Mouse (Mus musculus): ENCODE measurements around the gene Copz2. TPM values are rescaled to one million over a fixed set of nuclear protein-coding genes. Genes with fewer than 3 reads are reported as not detected.
A peak's percentile ranks its signal among the peaks of the same experiment; 100 is the strongest.

Copz2 gene
- total and polyA plus RNA-seq, 2 experiments, result 20.7 to 43.5 TPM

DNA sequence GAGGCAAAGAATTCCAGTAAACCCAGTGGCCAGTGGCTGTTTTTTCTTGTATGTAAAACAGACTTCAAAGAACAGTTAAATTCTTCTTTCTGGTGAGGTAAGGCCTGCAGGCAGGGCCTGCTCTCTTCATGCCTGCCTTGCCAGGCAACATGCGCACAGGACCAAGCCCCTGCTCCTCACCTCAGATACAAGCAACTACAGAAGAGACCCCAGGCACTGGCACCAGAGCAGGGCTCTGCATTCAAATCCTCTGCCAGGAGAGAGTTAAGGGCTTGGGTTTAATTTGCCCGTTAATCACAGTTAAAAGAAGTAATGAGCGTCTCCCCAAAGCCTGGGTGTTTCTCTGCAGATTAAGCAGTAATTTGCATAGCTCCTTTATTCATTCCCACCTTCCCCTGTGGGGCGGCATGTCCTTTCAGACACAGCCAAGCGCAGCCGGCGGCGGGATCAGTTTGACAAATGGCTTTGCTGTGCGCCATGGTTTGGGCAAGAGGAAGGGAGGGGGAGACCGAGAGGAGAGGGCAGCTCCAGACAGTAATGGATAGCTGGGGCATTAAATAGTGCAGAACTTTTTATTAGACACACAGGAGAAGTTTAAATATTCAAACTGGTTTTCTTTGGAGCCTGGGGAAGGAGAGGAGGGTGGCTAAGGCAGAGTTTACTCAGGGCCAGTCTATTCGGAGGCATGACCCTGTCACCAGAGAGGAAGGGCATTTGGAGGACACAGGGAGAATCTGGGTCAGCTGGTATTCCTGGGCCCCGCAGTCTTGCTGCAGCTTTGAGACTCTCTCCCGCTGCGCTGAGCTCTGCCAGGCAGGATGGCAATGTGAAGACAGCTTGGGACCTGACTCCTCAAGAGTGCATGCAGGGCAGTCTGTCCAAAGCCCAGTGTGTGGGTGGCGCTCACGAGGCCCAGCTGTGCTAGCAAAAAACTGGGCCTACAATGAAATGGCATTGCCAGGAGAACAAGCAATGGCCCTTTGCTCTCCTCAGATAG, 53.3 kb downstream of the Copz2 start:
- WGBS, result 71% methylated on average over 16 of the region's 16 CpGs

DNA sequence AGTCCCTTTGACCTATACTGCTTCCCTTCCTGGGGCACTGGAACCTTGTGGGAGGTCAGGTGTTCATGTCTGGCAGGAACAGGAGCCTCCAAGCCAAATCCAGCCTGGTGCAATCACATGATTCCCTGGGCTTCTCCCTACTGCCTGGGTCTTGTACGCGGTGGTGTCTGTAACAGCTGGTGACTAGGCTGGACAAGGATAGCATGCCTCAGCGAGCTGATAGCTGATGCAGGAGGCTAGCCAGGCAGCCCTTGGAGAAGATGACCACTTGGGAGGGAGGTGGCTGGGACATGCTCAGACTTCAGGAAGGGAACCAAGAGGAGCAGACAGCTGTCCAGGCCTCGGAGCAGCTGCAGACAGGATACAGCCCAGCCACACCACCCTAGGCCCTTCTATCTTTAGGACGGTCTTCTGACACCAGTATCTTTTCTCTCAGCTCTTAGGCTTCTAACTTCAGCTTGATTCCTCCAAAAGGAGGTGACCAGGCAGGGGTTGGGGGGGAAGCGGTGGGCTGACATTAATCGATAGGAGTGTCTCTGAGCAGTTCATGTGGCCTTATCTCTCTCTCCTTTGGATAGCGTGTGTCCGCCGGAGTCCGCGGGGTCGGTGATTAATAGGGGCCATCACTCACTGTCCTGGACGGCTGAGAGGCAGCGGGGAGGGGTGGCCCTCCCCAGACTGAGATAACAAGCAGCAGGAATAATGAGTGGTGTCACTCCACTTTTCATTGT, 56.9 kb downstream of the Copz2 start:
- DNase-seq (ENCODE audit: extremely low read depth, low read depth, low spot score), result peak; percentile 57
- Histone ChIP-seq H3K4me3 (ENCODE audit: insufficient read depth, low read depth, low read length) (no peak overlapping the region), H3K27me3 (ENCODE audit: control insufficient read depth, insufficient read depth, low read length) (no peaks in the 10 kb centered on the region), H3K27ac (replicated peaks; ENCODE audit: insufficient read depth, low read depth, low read length) (0 out of 2 replicates have a peak overlapping the region, but pooled peaks have one; percentile 7), H3K79me2 (ENCODE audit: control insufficient read depth, insufficient read depth, low read length) (no peaks in the 10 kb centered on the region), H3K9ac (ENCODE audit: low read depth, low read length) (no peak overlapping the region), H3K4me1 (ENCODE audit: control insufficient read depth, insufficient read depth, low read length) (no peaks in the 10 kb centered on the region), H3K36me3 (ENCODE audit: control insufficient read depth, insufficient read depth, low read length) (peaks cover 11% of the 10 kb centered on the region; the same call in 1 of the 2 replicates)
- 60% methylated on average over 15 of the region's 15 CpGs for WGBS
- TF ChIP-seq POLR2A (IDR thresholded peaks at IDR 0.05; ENCODE audit: extremely low read depth, insufficient read depth, low read length), result no peak
- TF ChIP-seq CTCF (IDR thresholded peaks at IDR 0.05; ENCODE audit: low read depth, low read length), result no peak

More for the DNA sequence above, 53.3 kb downstream of the Copz2 start:
- Histone ChIP-seq H3K27ac (replicated peaks; ENCODE audit: insufficient read depth, low read depth, low read length) (no peak overlapping the region), H3K4me3 (ENCODE audit: insufficient read depth, low read depth, low read length) (no peak overlapping the region), H3K4me1 (ENCODE audit: control insufficient read depth, insufficient read depth, low read length) (no peaks in the 10 kb centered on the region), H3K27me3 (ENCODE audit: control insufficient read depth, insufficient read depth, low read length) (no peaks in the 10 kb centered on the region), H3K36me3 (ENCODE audit: control insufficient read depth, insufficient read depth, low read length) (no peaks in the 10 kb centered on the region; the same call in 1 of the 2 replicates), H3K79me2 (ENCODE audit: control insufficient read depth, insufficient read depth, low read length) (no peaks in the 10 kb centered on the region), H3K9ac (ENCODE audit: low read depth, low read length) (no peak overlapping the region)
- DNase-seq (ENCODE audit: extremely low read depth, low read depth, low spot score), result no peak
- TF ChIP-seq CTCF (IDR thresholded peaks at IDR 0.05; ENCODE audit: low read depth, low read length) (no peak), POLR2A (IDR thresholded peaks at IDR 0.05; ENCODE audit: extremely low read depth, insufficient read depth, low read length) (no peak)

DNA sequence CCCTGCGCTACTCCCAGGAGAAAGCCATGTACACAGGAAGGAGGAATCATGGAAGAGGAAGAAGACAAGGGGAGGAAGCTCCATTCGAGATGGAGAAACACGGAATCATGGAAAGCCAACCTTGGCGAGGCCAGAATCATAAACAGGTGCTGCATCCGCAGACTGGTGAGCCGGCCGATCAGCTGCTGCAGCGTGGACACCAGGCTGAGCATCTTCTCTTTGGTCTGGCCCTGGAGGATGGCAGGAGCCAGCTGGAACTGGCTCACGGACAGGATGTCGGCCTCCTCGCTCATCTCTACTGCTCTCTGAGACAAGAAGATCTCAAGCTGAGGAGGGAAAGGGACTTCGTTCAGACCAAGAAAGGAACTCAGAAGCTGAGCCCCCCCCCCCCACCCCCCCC, 58.9 kb downstream of the Copz2 start:
- WGBS, result 96% methylated on average over 12 of the region's 12 CpGs
- TF ChIP-seq POLR2A (IDR thresholded peaks at IDR 0.05; ENCODE audit: extremely low read depth, insufficient read depth, low read length), result no peak
- TF ChIP-seq CTCF (IDR thresholded peaks at IDR 0.05; ENCODE audit: low read depth, low read length), result no peak
- DNase-seq (ENCODE audit: extremely low read depth, low read depth, low spot score), result no peak
- Histone ChIP-seq H3K27me3 (ENCODE audit: control insufficient read depth, insufficient read depth, low read length) (no peaks in the 10 kb centered on the region), H3K9ac (ENCODE audit: low read depth, low read length) (no peak overlapping the region), H3K4me3 (ENCODE audit: insufficient read depth, low read depth, low read length) (no peak overlapping the region), H3K4me1 (ENCODE audit: control insufficient read depth, insufficient read depth, low read length) (no peaks in the 10 kb centered on the region), H3K79me2 (ENCODE audit: control insufficient read depth, insufficient read depth, low read length) (no peaks in the 10 kb centered on the region), H3K36me3 (ENCODE audit: control insufficient read depth, insufficient read depth, low read length) (peaks cover 11% of the 10 kb centered on the region; the same call in 1 of the 2 replicates), H3K27ac (replicated peaks; ENCODE audit: insufficient read depth, low read depth, low read length) (no peak overlapping the region)

DNA sequence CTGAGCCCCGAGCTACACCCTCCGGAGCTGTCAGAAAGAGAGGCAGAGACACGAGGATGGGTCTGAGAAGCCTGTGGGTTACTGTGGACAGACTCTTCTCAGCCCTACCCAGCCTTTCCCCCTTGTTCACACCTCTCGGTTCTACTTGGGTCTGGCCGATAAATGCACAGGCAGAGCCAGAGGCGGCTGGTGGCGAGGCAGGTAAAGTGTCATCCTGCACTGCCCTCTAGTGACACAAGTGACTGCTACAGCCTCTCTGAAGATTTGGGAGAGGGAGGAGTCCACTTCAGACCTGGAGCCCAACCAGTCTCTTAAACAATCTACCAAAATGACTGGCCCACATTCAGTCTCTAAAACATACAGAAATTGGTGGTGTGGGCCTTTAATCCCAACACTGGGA, 60.3 kb downstream of the Copz2 start:
- H3K27me3 ChIP-seq (ENCODE audit: control insufficient read depth, insufficient read depth, low read length), result no peaks in the 10 kb centered on the region
- DNase-seq (ENCODE audit: extremely low read depth, low read depth, low spot score), result peak; percentile 40
- no peak overlapping the region for H3K4me3 ChIP-seq (ENCODE audit: insufficient read depth, low read depth, low read length)
- TF ChIP-seq CTCF (IDR thresholded peaks at IDR 0.05; ENCODE audit: low read depth, low read length) (peak; percentile 91), POLR2A (IDR thresholded peaks at IDR 0.05; ENCODE audit: extremely low read depth, insufficient read depth, low read length) (no peak)
- H3K4me1 ChIP-seq (ENCODE audit: control insufficient read depth, insufficient read depth, low read length), result no peaks in the 10 kb centered on the region
- 43% methylated on average over 7 of the region's 7 CpGs for WGBS
- H3K79me2 ChIP-seq (ENCODE audit: control insufficient read depth, insufficient read depth, low read length), result no peaks in the 10 kb centered on the region
- peaks cover 11% of the 10 kb centered on the region; the same call in 1 of the 2 replicates for H3K36me3 ChIP-seq (ENCODE audit: control insufficient read depth, insufficient read depth, low read length)
- no peak overlapping the region for H3K27ac ChIP-seq (replicated peaks; ENCODE audit: insufficient read depth, low read depth, low read length)
- H3K9ac ChIP-seq (ENCODE audit: low read depth, low read length), result no peak overlapping the region

Other genes with a start within 250 kb of the Copz2 start
- 6.3 and 7.5 TPM in 2 replicates for gene Snx11, start 72.3 kb upstream of the Copz2 start, total RNA-seq (2014; rRNA removed)
- gene Snx11, start 72.3 kb upstream of the Copz2 start, polyA plus RNA-seq (2012; rRNA removed), result 7.8 and 8.1 TPM in 2 replicates
- 16.0 and 16.8 TPM in 2 replicates for gene Cbx1, start 60.7 kb upstream of the Copz2 start, total RNA-seq (2014; rRNA removed)
- 9.2 and 9.7 TPM in 2 replicates for gene Cbx1, start 60.7 kb upstream of the Copz2 start, polyA plus RNA-seq (2012; rRNA removed)
- 41.3 and 45.0 TPM in 2 replicates for gene Nfe2l1, start 19.9 kb upstream of the Copz2 start, total RNA-seq (2014; rRNA removed)
- gene Nfe2l1, start 19.9 kb upstream of the Copz2 start, polyA plus RNA-seq (2012; rRNA removed), result 106 and 107 TPM in 2 replicates
- 44.1 and 52.2 TPM in 2 replicates for gene Cdk5rap3, start 66.6 kb downstream of the Copz2 start, total RNA-seq (2014; rRNA removed)
- 36.6 and 50.5 TPM in 2 replicates for gene Cdk5rap3, start 66.6 kb downstream of the Copz2 start, polyA plus RNA-seq (2012; rRNA removed)
- 0.34 and 0.46 TPM in 2 replicates for gene Prr15l, start 78.2 kb downstream of the Copz2 start, total RNA-seq (2014; rRNA removed)
- 0.60 and 0.64 TPM in 2 replicates for gene Prr15l, start 78.2 kb downstream of the Copz2 start, polyA plus RNA-seq (2012; rRNA removed)
- 113 and 126 TPM in 2 replicates for gene Pnpo, start 94.1 kb downstream of the Copz2 start, total RNA-seq (2014; rRNA removed)
- 170 and 175 TPM in 2 replicates for gene Pnpo, start 94.1 kb downstream of the Copz2 start, polyA plus RNA-seq (2012; rRNA removed)
- gene Sp2, start 133.1 kb downstream of the Copz2 start, total RNA-seq (2014; rRNA removed), result 0.28 and 0.54 TPM in 2 replicates
- gene Sp2, start 133.1 kb downstream of the Copz2 start, polyA plus RNA-seq (2012; rRNA removed), result 3.4 and 3.8 TPM in 2 replicates
- gene Sp6, start 163.5 kb downstream of the Copz2 start, total RNA-seq (2014; rRNA removed), result under 0.01 and 0.09 TPM in 2 replicates
- 0.04 and 0.05 TPM in 2 replicates for gene Sp6, start 163.5 kb downstream of the Copz2 start, polyA plus RNA-seq (2012; rRNA removed)
- gene Scrn2, start 180.1 kb downstream of the Copz2 start, total RNA-seq (2014; rRNA removed), result 39.5 and 41.9 TPM in 2 replicates
- gene Scrn2, start 180.1 kb downstream of the Copz2 start, polyA plus RNA-seq (2012; rRNA removed), result 56.6 and 58.3 TPM in 2 replicates
- 0.28 and 1.1 TPM in 2 replicates for gene Lrrc46, start 191.5 kb downstream of the Copz2 start, total RNA-seq (2014; rRNA removed)
- 1.0 and 1.1 TPM in 2 replicates for gene Lrrc46, start 191.5 kb downstream of the Copz2 start, polyA plus RNA-seq (2012; rRNA removed)
- 19.5 and 29.2 TPM in 2 replicates for gene Mrpl10, start 191.7 kb downstream of the Copz2 start, total RNA-seq (2014; rRNA removed)
- 86.8 and 120 TPM in 2 replicates for gene Mrpl10, start 191.7 kb downstream of the Copz2 start, polyA plus RNA-seq (2012; rRNA removed)
- 1.1 and 1.7 TPM in 2 replicates for gene Osbpl7, start 200.8 kb downstream of the Copz2 start, total RNA-seq (2014; rRNA removed)
- 1.7 and 2.2 TPM in 2 replicates for gene Osbpl7, start 200.8 kb downstream of the Copz2 start, polyA plus RNA-seq (2012; rRNA removed)